Mouse (Mus musculus): Measurements from ENCODE around the gene Rbbp8nl.

DNA sequence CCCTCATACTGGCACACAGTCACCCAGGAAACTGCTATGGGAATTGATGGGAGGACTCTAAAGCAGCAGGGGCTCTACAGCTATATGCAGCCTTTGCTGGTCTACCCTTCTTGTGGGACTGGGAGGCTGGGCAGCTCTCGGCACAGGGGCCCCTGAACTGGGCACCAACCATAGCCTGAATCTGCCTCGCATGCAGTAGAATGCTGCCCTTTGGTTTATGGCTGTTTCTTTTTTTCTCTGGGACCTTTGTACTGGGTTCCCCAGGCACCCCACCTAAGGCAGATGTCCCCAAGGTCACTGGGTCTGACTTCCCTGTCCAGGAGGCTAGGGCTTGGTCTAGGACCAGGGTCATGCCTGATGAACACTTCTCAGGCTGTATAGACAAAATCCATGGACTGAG is 24.6 kb upstream of the Rbbp8nl start:
- TF ChIP-seq MAFK (IDR thresholded peaks at IDR 0.05; ENCODE audit: borderline replicate concordance, low read depth, low read length) (no peak), CHD1 (IDR thresholded peaks at IDR 0.05; ENCODE audit: low read depth, low read length) (no peak), NELFE (IDR thresholded peaks at IDR 0.05; ENCODE audit: low read depth, low read length) (no peak), MYB (IDR thresholded peaks at IDR 0.05; ENCODE audit: low read depth, low read length) (no peak), ZC3H11A (IDR thresholded peaks at IDR 0.05; ENCODE audit: low read depth, low read length) (no peak), CTCF (IDR thresholded peaks at IDR 0.05 in 2 of 3, conservative IDR thresholded peaks at IDR 0.05 in 1 of 3; ENCODE audit: control insufficient read depth in 1 of 3, insufficient read depth in 1 of 3, low read depth in 2 of 3, low read length in 3 of 3, poor library complexity in 1 of 3, severe bottlenecking in 1 of 3) (no peak), MAZ (IDR thresholded peaks at IDR 0.05; ENCODE audit: low read depth, low read length) (no peak), ELF1 (IDR thresholded peaks at IDR 0.05; ENCODE audit: low read depth, low read length) (no peak), MAX (IDR thresholded peaks at IDR 0.05; ENCODE audit: low read length) (no peak), NRF1 (IDR thresholded peaks at IDR 0.05; ENCODE audit: insufficient read depth, low read depth, low read length, poor library complexity, severe bottlenecking) (no peak), POLR2AphosphoS5 (IDR thresholded peaks at IDR 0.05; ENCODE audit: borderline replicate concordance, low read depth, low read length) (no peak), CHD2 (IDR thresholded peaks at IDR 0.05; ENCODE audit: low read length) (no peak), EP300 (IDR thresholded peaks at IDR 0.05; ENCODE audit: low read depth in 1 of 2, low read length in 2 of 2) (no peak), JUND (IDR thresholded peaks at IDR 0.05; ENCODE audit: low read depth, low read length) (no peak)
